Mouse (Mus musculus) heart, postnatal 10 days (tissue): ENCODE measurements around the gene Spata31d1a. TPM values are rescaled to one million over a fixed set of nuclear protein-coding genes. Genes with fewer than 3 reads are reported as not detected.

ENCODE experiments used
- DNase-seq, 2 experiments: peaks; one replicate each; pipeline ENCODE4 v3.0.0; 2021
- intact Hi-C: fragments of 180-260 bp; cut with DNase I; formaldehyde crosslinking; loops from one replicate; pipeline ENCODE4 v1.15.1; 2025
- total RNA-seq, 2 experiments: library from RNA; stranded (reverse); gene quantifications; 2 replicates each; pipeline ENCODE4 v1.2.3; 2021

Gene Spata31d1a
- total RNA-seq, 2 experiments from 2014 or later: not detected

GRCm38 (mm10) chr13:59671521-59671920 lies 38.6 kb downstream of the Spata31d1a start:
- no peak for DNase-seq

GRCm38 (mm10) chr13:59669946-59670345 lies 40.2 kb downstream of the Spata31d1a start:
- DNase-seq: no peak
- intact Hi-C loops: no loop called here

More at GRCm38 (mm10) chr13:59671521-59671920, 38.6 kb downstream of the Spata31d1a start:
- intact Hi-C loops: no loop called here

- intact Hi-C loops: no loop called here
- DNase-seq: peak; percentile 48 to 57
Measured at GRCm38 (mm10) chr13:59668501-59669093, 41.5 kb downstream of the Spata31d1a start.

- intact Hi-C loops: no loop called here
- DNase-seq: no peak
Measured at GRCm38 (mm10) chr13:59667763-59668162, 42.4 kb downstream of the Spata31d1a start.

GRCm38 (mm10) chr13:59663939-59664712 lies 46.0 kb downstream of the Spata31d1a start:
- intact Hi-C loops: no loop called here
- DNase-seq: no peak

- DNase-seq: no peak
- intact Hi-C loops: no loop called here
Measured at GRCm38 (mm10) chr13:59661966-59662365, 48.2 kb downstream of the Spata31d1a start.

- intact Hi-C loops: no loop called here
- DNase-seq: no peak
Measured at GRCm38 (mm10) chr13:59661387-59661786, 48.7 kb downstream of the Spata31d1a start.

GRCm38 (mm10) chr13:59660371-59660770 lies 49.8 kb downstream of the Spata31d1a start:
- intact Hi-C loops: no loop called here

GRCm38 (mm10) chr13:59657781-59658180 lies 52.3 kb downstream of the Spata31d1a start:
- DNase-seq: no peak
- intact Hi-C loops: no loop called here

More at GRCm38 (mm10) chr13:59660371-59660770, 49.8 kb downstream of the Spata31d1a start:
- no peak for DNase-seq

- peak in 1 of 2 experiments; percentile 24 for DNase-seq
- intact Hi-C loops: no loop called here
Measured at GRCm38 (mm10) chr13:59656975-59657388, 53.1 kb downstream of the Spata31d1a start.

GRCm38 (mm10) chr13:59656316-59656832 lies 53.8 kb downstream of the Spata31d1a start:
- DNase-seq: no peak

GRCm38 (mm10) chr13:59655718-59656315 lies 54.3 kb downstream of the Spata31d1a start:
- DNase-seq: no peak
- intact Hi-C loops: no loop called here

More at GRCm38 (mm10) chr13:59656316-59656832, 53.8 kb downstream of the Spata31d1a start:
- intact Hi-C loops: no loop called here

- no peak for DNase-seq
- intact Hi-C loops: no loop called here
Measured at GRCm38 (mm10) chr13:59654465-59654864, 55.7 kb downstream of the Spata31d1a start.

GRCm38 (mm10) chr13:59653136-59653535 lies 57.0 kb downstream of the Spata31d1a start:
- DNase-seq: no peak

GRCm38 (mm10) chr13:59652651-59653050 lies 57.5 kb downstream of the Spata31d1a start:
- intact Hi-C loops: no loop called here
- DNase-seq: no peak

More at GRCm38 (mm10) chr13:59653136-59653535, 57.0 kb downstream of the Spata31d1a start:
- intact Hi-C loops: no loop called here

Other genes starting within 250 kb of the Spata31d1a start
- gene Agtpbp1, start 125.1 kb downstream of the Spata31d1a start, total RNA-seq: 10 to 100 TPM; 47.7 to 56.3 TPM
- gene Naa35, start 125.1 kb downstream of the Spata31d1a start, total RNA-seq: 100 to 1,000 TPM in 1 of 2 experiments, 10 to 100 TPM in 1; 96.1 to 112 TPM
- 10 to 100 TPM; 22.0 to 22.7 TPM for gene Golm1, start 34.5 kb downstream of the Spata31d1a start, total RNA-seq
- not detected for gene 4921517D22Rik, start 16.2 kb downstream of the Spata31d1a start, total RNA-seq
- not detected for gene Spata31d1b, start 2.0 kb upstream of the Spata31d1a start, total RNA-seq
- not detected for gene Spata31d1d, start 21.4 kb upstream of the Spata31d1a start, total RNA-seq
- gene 1700014D04Rik, start 36.4 kb upstream of the Spata31d1a start, total RNA-seq: under 1 TPM in 1 of 2 experiments, not detected in 1; 0.07 TPM
- 100 to 1,000 TPM; 191 to 196 TPM for gene Isca1, start 59.5 kb upstream of the Spata31d1a start, total RNA-seq
- gene Gm49354, start 71.9 kb upstream of the Spata31d1a start, total RNA-seq: not detected
- 10 to 100 TPM; 51.2 to 53.3 TPM for gene Tut7, start 112.8 kb upstream of the Spata31d1a start, total RNA-seq